Mouse (Mus musculus): ENCODE measurements at regions not wholly inside any gene's neighbourhood (a gene's known extent, or its start where the extent isn't known, plus 50 kb on each side); places are given as distances from the start of the nearest gene placed in this dataset.

GRCm38 (mm10) chr12:27928366-27928963, 586.1 kb upstream of the Sox11 start:
- TF ChIP-seq CTCF (IDR thresholded peaks at IDR 0.05; ENCODE audit: low read depth) (no peak), EP300 (optimal IDR thresholded peaks at IDR 0.05) (no peak)

Measured in stomach, postnatal 0 days (tissue).